Mouse (Mus musculus) megakaryocyte, embryonic 14.5 days (primary cell): ENCODE results near the gene Szt2.

Source experiments
- FLI1 ChIP-seq: IDR thresholded peaks from 2 replicates; pipeline ENCODE4 v1.6.1; 2012; ENCODE audit warnings: low read length, inconsistent platforms, mixed read lengths
- GATA1 ChIP-seq: IDR thresholded peaks from 3 replicates; pipeline ENCODE4 v1.6.1; 2012; ENCODE audit warnings: mixed read lengths, low read length, inconsistent platforms, borderline replicate concordance

DNA sequence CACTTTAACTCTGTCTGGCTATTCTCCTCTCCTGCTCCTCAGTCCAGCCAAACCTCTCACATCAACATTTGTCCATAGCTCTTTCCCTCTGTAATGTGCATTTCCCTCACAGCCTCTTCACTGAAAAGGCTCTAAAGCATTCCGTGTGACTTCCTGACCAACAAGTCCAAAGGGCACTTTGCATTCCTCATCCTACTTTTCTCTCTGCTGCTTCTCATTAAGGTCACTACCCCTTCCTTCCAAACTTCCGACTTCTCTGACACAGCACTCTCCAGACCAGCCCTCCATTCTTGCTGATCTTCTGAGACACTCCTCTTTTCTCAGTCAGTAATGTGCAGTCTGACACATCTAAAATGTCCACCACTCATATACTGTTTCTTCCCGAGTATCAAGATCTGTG, 12.6 kb downstream of the Szt2 start:
- no peak for TF ChIP-seq GATA1
- TF ChIP-seq FLI1 = no peak
